Mouse (Mus musculus) frontal cortex, adult 2 months (tissue): ENCODE data around the gene Mab21l3. TPM values are rescaled to one million over a fixed set of nuclear protein-coding genes. Genes with fewer than 3 reads are reported as not detected.

Source experiments
- polyA plus RNA-seq: library from polyadenylated mRNA; depleted of rRNA; stranded (reverse); fragments of >200 nt; gene quantifications from 2 replicates; pipeline ENCODE4 v1.2.3, GENCODE M21; 2012; rRNA removed

Mab21l3 gene
- polyA plus RNA-seq, 1 experiment, result 0.02 TPM

Other genes with a start within 250 kb of the Mab21l3 start
- 503 and 558 TPM in 2 replicates for gene Atp1a1, start 244.3 kb downstream of the Mab21l3 start, polyA plus RNA-seq
- gene Slc22a15, start 75.5 kb upstream of the Mab21l3 start, polyA plus RNA-seq, result 4.4 and 5.6 TPM in 2 replicates
- 0.32 and 0.42 TPM in 2 replicates for gene Nhlh2, start 161.1 kb upstream of the Mab21l3 start, polyA plus RNA-seq
- gene Casq2, start 237.5 kb upstream of the Mab21l3 start, polyA plus RNA-seq, result 6.3 and 7.1 TPM in 2 replicates